10 mouse cellular contexts compared by ENCODE assay signal in genomic region chr11:81983146-81983545, GRCm38 (mm10). TPM values are rescaled to one million over a fixed set of nuclear protein-coding genes. Genes with fewer than 3 reads are reported as not detected.
DNase-seq lines count a peak whose midpoint lies in the region; ATAC-seq and TF ChIP-seq lines count a peak whose summit lies in the region.
"Had no signal": no experiment of that assay in that cellular context is flagged by ENCODE, and none has a peak within 500 bp of the region (broad histone marks: within the 10 kb centered on the region; RNA-seq: fewer than 3 reads in every experiment).

No protein-coding gene starts in this region.

- H3K36me3 ChIP-seq in spleen, adult 2 months (ENCODE audit: control insufficient read depth, insufficient read depth, low read length), result no peaks in the 10 kb centered on the region
- no peaks in the 10 kb centered on the region for H3K36me3 ChIP-seq in liver, postnatal 0 days (replicated peaks; ENCODE audit: insufficient read depth, low read length)
- H3K36me3 ChIP-seq: heart, embryonic 13.5 days had no signal

- H3K27ac ChIP-seq in spleen, adult 2 months (ENCODE audit: insufficient read depth, low read length), result no peak overlapping the region
- no peak overlapping the region for H3K27ac ChIP-seq in liver, postnatal 0 days (ENCODE audit: low read depth)
- H3K27ac ChIP-seq: heart, embryonic 13.5 days had no signal

- peak; percentile 15 for DNase-seq in cerebellum, adult 11 months
- peak in 1 of 2 experiments; percentile 46 for DNase-seq in spleen, adult 2 months (ENCODE audit: low read depth in 1 of 2, low spot score in 2 of 2)
- DNase-seq in spleen, adult 12 weeks (ENCODE audit: low spot score), result no peak
- DNase-seq in cerebellum, postnatal 36 days, result peak; percentile 38 to 51
- DNase-seq in heart, postnatal 4 days, result peak; percentile 67
- DNase-seq in liver, postnatal 0 days, result peak; percentile 56
- peak; percentile 30 for DNase-seq in right cerebral cortex, postnatal 25 days

- no peak overlapping the region for H3K4me3 ChIP-seq in spleen, adult 2 months (ENCODE audit: extremely low read depth, insufficient read depth, insufficient read length)
- H3K4me3 ChIP-seq in liver, postnatal 0 days (ENCODE audit: low read depth, low read length), result no peak overlapping the region
- H3K4me3 ChIP-seq: heart, embryonic 13.5 days; myocyte had no signal

- TF ChIP-seq EP300 in liver, postnatal 0 days (IDR thresholded peaks at IDR 0.05; ENCODE audit: low read depth), result no peak

- H3K9ac ChIP-seq in liver, postnatal 0 days (replicated peaks), result no peak overlapping the region
- H3K9ac ChIP-seq: heart, embryonic 13.5 days had no signal

- no peaks in the 10 kb centered on the region for H3K9me3 ChIP-seq in liver, postnatal 0 days (ENCODE audit: low read length)
- H3K9me3 ChIP-seq: heart, embryonic 13.5 days had no signal

- H3K4me1 ChIP-seq in spleen, adult 2 months (ENCODE audit: control insufficient read depth, insufficient read depth, insufficient read length), result no peaks in the 10 kb centered on the region
- H3K4me1 ChIP-seq in liver, postnatal 0 days (ENCODE audit: insufficient read depth), result no peaks in the 10 kb centered on the region
- H3K4me1 ChIP-seq: heart, embryonic 13.5 days had no signal

- no peak overlapping the region for H3K4me2 ChIP-seq in liver, postnatal 0 days (ENCODE audit: low read depth, low read length)
- H3K4me2 ChIP-seq: heart, embryonic 13.5 days had no signal

- ATAC-seq in cerebellum, adult (ENCODE audit: insufficient number of reproducible peaks, low FRiP score, low TSS enrichment), result no peak; the same call in 1 of the 2 replicates
- ATAC-seq in liver, postnatal 0 days, result no peak

- no peak for TF ChIP-seq POLR2A in spleen, adult 2 months (IDR thresholded peaks at IDR 0.05; ENCODE audit: low read depth, low read length)

- H3K27me3 ChIP-seq in spleen, adult 2 months (ENCODE audit: control insufficient read depth, insufficient read depth, low read length), result no peaks in the 10 kb centered on the region
- H3K27me3 ChIP-seq in liver, postnatal 0 days (ENCODE audit: insufficient read depth, low read length), result no peaks in the 10 kb centered on the region

- TF ChIP-seq CTCF in spleen, adult 2 months (IDR thresholded peaks at IDR 0.05; ENCODE audit: extremely low read depth, insufficient read depth, insufficient read length, insufficient replicate concordance), result peak; percentile 30; the same call in 1 of the 2 replicates
- TF ChIP-seq CTCF in liver, postnatal 0 days (IDR thresholded peaks at IDR 0.05; ENCODE audit: low read depth), result peak; percentile 76

- 24% methylated on average over 5 of the region's 5 CpGs for WGBS in spleen, adult 2 months
- WGBS in liver, postnatal 0 days (ENCODE audit: insufficient replicate concordance), result 29% methylated on average over 5 of the region's 5 CpGs

RNA-seq across cellular contexts. Expression of gene Asic2, which starts 14.9 kb away (rescaled TPM):
- polyA plus RNA-seq in spleen, adult 2 months (2012; rRNA removed), result 0.46 and 0.56 TPM in 2 replicates
- under 1 TPM in 1 of 2 experiments, not detected in 1; 0.11 TPM for total RNA-seq in heart, postnatal 4 days (2021)
- polyA plus RNA-seq in liver, postnatal 0 days (2015; fragmentation: Nextera tagmentation; extraction: Ambion mirVana), result not detected in 2 replicates
- polyA plus RNA-seq: myocyte had no signal

RNA-seq across cellular contexts. Expression of gene Ccl2, which starts 52.2 kb away (rescaled TPM):
- polyA plus RNA-seq in spleen, adult 2 months (2012; rRNA removed), result 1.4 and 2.3 TPM in 2 replicates
- 1 to 10 TPM; 2.1 to 4.7 TPM for total RNA-seq in heart, postnatal 4 days (2021)
- 1.8 and 2.5 TPM in 2 replicates for polyA plus RNA-seq in liver, postnatal 0 days (2015; fragmentation: Nextera tagmentation; extraction: Ambion mirVana)

RNA-seq across cellular contexts. Expression of gene Gm17268, which starts 55.2 kb away (rescaled TPM):
- not detected in 2 replicates for polyA plus RNA-seq in spleen, adult 2 months (2012; rRNA removed)
- total RNA-seq in heart, postnatal 4 days (2021), result not detected
- polyA plus RNA-seq in liver, postnatal 0 days (2015; fragmentation: Nextera tagmentation; extraction: Ambion mirVana), result not detected in 2 replicates
- polyA plus RNA-seq: heart, embryonic 13.5 days; myocyte had no signal
